Mouse (Mus musculus) liver, embryonic 14.5 days (tissue): ENCODE data around the gene Acacb.

Source experiments
- CTCF ChIP-seq: IDR thresholded peaks from 2 replicates; pipeline ENCODE4 v1.5.1; 2016; ENCODE audit warnings: antibody characterized with exemption, low read depth, control low read depth
- EP300 ChIP-seq: IDR thresholded peaks from 2 replicates; pipeline ENCODE4 v1.6.1; 2016; ENCODE audit warnings: antibody characterized with exemption, low read depth

DNA sequence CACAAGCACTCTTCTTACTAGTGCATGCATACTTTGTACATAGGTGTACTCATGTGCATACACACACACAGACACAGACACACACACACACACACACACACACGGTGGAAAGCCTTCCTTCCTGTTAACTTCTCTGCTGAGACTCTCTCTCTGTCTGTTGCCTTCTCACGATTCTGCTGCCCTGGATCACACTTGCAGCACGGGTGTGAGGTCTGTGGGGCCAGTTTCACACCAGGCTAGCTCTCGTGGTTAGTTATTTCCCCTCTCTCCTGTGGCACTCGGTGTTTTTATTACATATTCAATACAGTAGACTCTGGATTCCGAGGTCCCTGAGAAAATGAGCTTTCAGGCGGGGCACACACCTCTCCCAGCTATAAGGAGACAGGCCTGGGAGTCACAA is 29.7 kb upstream of the Acacb start:
- TF ChIP-seq CTCF (no peak), EP300 (no peak)
